Mouse (Mus musculus): Measurements from ENCODE around the gene Cntrob. TPM values are rescaled to one million over a fixed set of nuclear protein-coding genes. Genes with fewer than 3 reads are reported as not detected.

Gene Cntrob
- polyA plus RNA-seq, 1 experiment = 8.4 TPM

DNA sequence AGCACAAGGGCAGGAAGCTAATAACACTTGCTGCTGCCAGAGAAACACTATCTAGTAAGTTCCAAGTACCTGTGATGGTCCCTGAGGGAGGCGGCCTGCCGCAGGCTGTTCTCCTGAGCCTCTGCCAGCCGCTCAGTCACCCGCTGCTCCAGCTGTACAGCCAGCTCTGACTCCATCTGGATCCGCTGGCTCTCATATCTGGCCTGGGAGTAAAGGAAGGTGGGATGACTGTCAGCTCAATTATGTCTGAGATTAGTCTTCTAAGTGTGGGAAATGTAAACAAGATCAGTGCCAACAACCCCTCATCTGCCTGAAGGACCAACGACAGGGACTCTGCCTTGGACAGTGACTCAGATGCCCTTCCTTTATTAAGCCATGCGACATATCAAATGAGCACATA lies 12.3 kb downstream of the Cntrob start:
- DNase-seq (ENCODE audit: low read depth, low spot score) = no peak
- WGBS = 73% methylated on average over 7 of the region's 7 CpGs

DNA sequence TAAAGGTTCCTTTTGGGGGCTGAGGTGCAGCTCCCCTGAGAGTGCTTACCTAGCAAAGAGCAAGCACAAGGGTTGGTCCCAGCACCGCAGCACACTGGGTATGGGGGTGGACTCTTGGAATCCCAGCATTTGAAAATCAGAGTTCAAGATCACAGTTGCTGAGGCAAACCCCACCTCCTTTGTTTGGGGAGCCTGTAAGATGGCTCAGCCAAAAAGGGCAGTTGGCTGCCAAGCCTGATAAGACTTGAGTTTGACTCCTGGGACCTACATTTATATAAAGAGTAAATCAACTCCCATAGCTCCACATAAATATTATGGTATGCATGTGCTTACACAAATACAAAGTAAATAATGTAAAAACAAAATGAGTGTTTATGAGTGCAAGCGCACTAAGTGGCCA lies 17.5 kb downstream of the Cntrob start:
- DNase-seq (ENCODE audit: low read depth, low spot score) = no peak
- 95% methylated on average over 2 of the region's 2 CpGs for WGBS

DNA sequence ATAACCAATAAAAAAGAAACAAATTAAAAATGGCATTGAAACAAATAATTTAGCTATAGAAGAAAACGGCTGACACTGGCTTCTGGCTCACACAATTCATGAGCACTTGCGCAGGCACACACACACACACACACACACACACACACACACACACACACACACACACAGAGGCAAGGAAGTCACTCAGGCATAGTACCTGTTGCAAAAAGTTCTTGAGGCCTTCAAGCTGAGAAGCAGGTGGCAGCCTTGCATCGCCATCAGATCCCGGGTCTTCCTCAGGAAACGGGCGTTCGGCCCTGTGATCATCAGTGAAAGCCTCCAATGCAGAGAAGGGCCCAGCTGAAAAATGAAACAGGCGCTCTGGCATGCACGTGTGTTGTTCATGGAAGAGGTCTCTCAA lies 18.3 kb downstream of the Cntrob start:
- DNase-seq (ENCODE audit: low read depth, low spot score) = no peak
- 86% methylated on average over 9 of the region's 9 CpGs for WGBS

DNA sequence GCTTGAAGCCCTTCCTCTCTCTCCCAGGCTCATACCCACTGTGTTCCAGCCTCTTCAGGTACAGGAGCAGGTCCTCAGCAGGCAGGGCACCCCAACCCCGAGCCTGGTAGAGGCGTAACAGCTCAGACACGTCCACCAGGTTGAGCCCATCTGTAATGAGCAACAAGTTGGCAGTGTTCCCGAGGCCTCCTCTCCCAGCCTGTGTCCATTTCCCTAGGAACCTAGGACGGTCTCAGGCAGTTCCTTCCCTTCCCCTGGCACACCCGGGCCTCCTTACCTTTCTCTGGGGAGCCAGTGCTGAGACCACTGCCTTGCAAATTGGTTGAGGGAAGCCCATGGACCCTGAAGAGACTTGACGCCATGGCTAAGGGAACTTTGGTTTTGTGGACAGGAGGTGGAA lies 20.8 kb downstream of the Cntrob start:
- 77% methylated on average over 7 of the region's 7 CpGs for WGBS
- no peak for DNase-seq (ENCODE audit: low read depth, low spot score)

DNA sequence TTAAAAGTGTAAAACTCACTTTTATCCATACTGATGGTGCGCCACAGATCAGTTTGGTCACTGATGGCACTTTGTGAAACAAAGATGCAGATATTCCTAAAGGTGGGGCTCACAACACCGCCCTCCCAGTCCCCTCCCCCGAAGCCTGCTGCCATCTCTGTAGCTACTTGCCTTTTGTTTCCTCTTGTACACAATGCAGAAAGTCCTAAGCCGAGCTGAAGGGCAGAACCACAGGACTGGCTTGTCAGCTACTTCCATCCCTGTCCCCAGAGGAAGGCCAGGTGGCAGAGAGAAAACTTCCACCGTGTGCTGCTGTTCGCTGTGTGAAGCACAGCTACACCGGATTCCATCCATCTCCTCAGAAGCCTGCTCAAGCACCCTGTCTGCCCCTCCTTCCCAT lies 25.3 kb downstream of the Cntrob start:
- DNase-seq (ENCODE audit: low read depth, low spot score) = no peak
- WGBS = 81% methylated on average over 7 of the region's 7 CpGs

DNA sequence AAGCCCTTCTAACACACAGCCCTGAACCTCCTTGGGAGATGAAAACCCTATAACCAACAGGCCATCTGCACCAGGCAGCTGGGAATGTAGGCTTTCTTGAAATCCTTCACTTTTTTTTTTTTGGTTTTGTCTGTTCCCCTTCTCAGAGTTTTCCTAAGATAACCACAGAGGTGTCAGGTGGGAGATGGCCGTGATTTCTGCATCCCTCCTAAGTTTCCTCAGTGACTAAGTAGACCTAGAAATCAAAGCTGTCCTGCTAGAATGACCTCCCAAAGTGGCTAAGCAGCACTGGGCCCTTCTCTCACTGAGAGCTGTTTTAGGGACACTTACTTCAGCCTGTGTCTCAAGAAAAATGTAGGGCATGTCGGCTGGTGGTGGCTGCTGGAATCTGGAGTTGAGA lies 25.8 kb downstream of the Cntrob start:
- no peak for DNase-seq (ENCODE audit: low read depth, low spot score)

DNA sequence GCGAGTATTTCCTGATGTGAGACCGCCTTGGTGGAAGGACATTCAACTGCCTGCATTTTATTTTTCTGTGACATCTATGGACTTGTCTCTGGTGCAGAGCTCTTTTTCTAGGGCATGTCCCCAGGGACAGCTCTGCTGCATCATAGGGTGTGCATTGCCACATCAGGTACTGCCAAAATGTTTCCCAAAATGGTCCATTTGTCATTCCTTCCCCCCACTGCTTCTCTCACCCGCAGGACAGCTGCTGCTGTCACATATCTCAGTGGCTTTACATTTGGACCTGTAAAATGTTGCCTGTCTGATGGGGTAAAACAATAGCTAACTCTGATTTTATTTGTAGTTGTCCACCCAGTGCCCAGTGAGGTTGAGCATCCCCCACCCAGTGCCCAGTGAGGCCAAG lies 28.3 kb downstream of the Cntrob start:
- 88% methylated on average over 3 of the region's 3 CpGs for WGBS
- no peak for DNase-seq (ENCODE audit: low read depth, low spot score)

More for the DNA sequence above, 25.8 kb downstream of the Cntrob start:
- 95% methylated on average over 2 of the region's 2 CpGs for WGBS

DNA sequence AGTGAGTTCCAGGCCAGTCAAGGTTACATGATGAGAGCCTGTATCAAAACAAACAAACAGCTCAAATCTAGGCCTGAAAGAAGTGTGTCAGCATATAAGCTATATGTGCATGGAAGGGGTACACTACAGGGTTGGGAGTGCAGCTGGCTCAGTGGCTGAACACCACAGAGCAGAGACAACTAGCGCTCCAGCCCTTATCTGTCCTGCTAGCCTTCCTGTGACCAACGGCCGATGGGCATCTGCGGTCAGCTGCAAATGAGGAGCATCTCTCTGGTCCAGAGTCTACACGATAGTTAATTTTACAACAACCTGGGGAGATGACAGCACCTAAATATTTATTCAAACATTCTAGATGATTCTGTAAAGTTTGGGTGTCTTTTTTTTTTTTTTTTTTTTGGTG lies 32.5 kb downstream of the Cntrob start:
- WGBS = 93% methylated on average over 5 of the region's 5 CpGs
- DNase-seq (ENCODE audit: low read depth, low spot score) = no peak

DNA sequence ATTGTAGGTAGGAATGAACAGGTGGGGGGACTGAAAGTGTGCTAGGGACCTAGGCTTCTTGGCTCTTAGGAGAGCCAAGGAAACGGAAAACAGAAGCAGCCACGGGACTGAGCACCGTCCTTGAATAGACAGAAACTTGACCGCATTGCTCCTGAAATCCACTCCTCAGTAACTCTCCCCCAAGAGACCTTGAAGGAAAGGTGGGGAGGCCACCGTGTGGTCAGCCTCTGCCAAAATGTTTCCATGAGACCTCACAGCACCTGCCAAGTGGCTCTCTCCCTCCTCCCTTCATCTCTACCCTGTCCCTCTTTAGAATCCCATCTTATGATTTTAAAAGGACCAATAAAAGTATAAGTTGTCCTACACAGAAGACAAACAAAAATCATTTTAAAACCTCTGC lies 46.3 kb downstream of the Cntrob start:
- 70% methylated on average over 5 of the region's 5 CpGs for WGBS
- no peak for DNase-seq (ENCODE audit: low read depth, low spot score)

DNA sequence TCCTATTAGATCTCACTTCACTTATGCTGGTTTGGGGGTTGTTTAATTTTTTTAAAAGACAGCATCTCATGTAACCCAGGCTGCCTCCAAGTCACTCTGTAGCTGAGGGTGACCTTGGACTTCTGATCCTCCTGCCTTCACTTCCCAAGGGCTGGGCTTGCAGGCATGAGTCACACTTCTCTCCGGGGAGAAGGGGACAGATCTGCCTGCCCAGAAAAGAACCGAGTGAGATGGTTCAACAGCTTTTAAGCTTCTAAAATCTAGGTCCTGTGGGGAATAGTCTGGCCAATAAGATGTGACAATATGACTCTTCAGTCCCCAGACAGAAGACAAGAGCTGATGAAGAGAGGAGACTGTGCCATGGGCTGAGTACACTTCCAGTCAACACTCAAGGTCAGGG lies 47.5 kb downstream of the Cntrob start:
- DNase-seq (ENCODE audit: low read depth, low spot score) = no peak
- WGBS = 7% methylated on average over 2 of the region's 2 CpGs

DNA sequence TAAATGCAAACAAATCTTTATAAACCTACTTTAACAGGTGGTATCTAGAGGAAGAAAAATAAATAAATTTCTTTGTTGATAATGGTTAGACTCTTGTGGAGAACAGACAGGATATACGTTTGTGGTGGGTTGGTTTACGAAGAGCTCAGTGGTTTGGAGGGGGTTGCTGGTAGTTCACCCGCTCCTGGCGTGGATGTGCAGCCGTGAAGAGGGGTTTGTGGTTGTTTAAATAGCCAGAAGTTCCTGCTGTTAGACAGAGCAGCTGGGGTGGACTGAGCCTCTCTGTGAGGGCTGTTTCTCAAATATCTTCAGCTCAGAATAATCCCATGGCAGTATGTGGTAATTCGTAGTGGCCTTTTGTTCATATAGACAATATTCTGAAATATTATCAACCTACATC lies 47.9 kb downstream of the Cntrob start:
- DNase-seq (ENCODE audit: low read depth, low spot score) = no peak
- WGBS = 58% methylated on average over 6 of the region's 6 CpGs

DNA sequence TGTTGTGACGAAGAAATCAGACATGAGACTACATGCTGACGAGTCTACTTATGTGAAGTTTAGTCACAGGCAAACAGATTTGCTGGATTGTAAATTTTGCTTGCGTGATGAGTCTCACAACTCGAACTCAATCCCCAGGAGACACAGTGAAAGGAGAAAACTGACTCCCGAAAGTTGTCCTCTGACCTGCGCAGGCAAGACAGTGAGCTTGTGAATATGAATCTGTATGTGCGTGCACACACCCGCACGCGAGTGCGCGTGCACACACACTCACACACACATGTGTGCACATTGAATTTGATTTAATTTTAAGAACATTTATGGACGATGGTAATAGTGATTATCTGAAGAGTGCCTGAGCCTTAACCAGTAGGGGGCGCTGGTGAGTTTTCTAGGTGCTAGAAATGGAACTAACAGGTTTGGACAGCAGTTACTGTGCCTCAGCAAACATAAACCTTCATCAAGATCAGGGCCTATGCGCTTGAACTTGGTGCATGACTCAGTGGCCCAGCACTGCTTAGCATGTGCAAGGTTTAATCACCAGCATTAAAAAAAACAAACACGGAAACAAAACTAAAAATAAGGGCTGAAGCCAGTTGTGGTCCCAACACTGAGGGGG lies 51.3 kb downstream of the Cntrob start:
- peak; percentile 64 for DNase-seq (ENCODE audit: low read depth, low spot score)
- 38% methylated on average over 16 of the region's 16 CpGs for WGBS

DNA sequence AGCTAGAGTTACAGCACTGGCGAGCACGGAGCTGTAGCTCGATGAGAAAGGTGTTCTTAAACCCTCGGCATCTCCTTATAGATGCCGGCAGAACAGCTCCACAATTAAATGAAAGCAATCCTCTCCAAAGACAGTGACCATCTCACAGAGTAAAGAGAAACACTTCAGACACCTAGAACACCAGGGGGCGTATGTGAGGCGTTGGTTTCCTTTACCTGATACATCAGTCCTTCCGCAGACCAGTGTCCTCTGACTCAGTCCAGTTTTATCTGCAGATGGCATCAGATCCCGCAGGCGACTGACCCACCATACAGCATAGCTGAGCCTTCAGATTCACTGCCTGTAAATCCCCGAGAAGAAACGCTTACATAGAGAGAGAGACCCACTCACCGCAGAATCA lies 54.0 kb downstream of the Cntrob start:
- 10% methylated on average over 13 of the region's 13 CpGs for WGBS
- peak; percentile 60 for DNase-seq (ENCODE audit: low read depth, low spot score)

DNA sequence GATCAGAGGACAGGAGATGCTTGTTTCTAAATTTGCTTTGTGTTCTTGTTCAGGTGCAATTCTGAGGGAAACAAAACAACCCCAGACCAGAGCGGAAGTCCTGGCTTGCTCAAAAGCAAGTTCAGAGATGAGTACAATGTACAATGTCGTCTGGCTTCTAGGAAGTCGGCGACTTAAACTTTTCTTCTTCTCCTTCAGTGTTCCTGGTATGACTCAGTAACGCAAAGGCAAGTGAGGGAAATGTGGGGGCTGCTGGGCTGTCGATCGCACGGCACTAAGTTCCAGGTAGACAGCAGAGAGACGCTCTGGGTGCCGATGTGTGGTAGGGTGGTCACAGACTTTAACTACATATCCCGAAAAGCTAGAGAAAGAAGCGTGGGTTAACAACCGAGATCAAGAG lies 55.5 kb downstream of the Cntrob start:
- 67% methylated on average over 13 of the region's 13 CpGs for WGBS
- no peak for DNase-seq (ENCODE audit: low read depth, low spot score)

DNA sequence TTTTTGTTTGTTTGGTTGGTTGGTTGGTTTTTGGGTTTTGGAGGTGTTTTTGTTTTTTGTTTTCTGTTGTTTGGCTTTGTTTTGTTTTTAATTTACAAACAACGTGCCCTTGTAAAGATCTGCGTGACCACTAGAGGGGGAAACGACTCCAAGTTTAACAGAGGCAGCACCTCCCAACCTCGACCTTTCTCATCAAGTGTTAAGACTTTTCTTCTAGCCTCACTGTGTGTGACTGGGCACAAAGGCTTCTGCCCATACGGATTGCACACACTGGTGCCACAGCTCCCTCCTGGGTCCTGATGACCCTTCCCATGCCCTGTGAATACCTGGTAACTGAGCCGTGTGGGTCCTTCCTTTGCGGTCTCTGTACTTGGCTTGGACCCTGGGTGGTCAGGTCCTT lies 56.2 kb downstream of the Cntrob start:
- WGBS = 25% methylated on average over 7 of the region's 7 CpGs
- no peak for DNase-seq (ENCODE audit: low read depth, low spot score)

DNA sequence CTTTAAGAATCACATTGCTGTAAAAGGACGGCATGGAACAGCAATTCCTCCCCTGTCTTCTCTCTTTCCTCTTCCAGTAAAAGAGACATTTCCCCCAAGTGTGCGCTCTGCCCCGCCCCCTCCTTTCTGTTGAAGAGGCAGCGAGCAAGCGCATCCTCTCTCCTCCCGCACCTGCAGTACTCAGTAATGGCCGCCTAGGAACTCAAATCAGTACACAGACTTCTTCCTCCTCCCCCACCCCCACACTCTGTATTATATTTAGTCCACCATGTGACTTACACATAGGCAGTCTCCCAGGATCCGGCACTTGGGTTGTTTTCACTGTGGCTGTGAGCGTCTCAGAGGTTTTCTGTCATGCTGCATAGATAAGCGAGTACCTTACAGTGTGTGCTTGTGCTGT lies 57.3 kb downstream of the Cntrob start:
- no peak for DNase-seq (ENCODE audit: low read depth, low spot score)
- 14% methylated on average over 10 of the region's 10 CpGs for WGBS

DNA sequence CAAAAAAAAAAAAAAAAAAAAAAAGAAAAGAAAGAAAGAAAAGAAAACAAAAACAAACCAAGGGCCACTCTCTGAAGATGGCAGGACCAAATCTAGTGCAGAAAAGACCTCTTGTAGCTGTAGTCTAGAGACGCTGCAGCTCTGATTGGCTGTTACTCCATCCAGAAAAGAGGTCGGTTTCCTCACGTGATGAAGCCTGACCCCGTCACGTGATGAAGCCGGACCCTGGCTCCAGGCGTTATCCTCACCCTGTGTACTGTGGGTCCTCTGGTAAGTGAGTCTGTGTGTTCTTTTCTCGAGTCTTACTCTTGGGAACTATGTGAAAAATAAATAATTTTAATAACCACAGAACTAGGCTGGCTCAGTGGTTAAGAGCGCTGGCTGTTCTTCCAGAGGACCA lies 58.2 kb downstream of the Cntrob start:
- no peak for DNase-seq (ENCODE audit: low read depth, low spot score)
- 62% methylated on average over 9 of the region's 9 CpGs for WGBS

DNA sequence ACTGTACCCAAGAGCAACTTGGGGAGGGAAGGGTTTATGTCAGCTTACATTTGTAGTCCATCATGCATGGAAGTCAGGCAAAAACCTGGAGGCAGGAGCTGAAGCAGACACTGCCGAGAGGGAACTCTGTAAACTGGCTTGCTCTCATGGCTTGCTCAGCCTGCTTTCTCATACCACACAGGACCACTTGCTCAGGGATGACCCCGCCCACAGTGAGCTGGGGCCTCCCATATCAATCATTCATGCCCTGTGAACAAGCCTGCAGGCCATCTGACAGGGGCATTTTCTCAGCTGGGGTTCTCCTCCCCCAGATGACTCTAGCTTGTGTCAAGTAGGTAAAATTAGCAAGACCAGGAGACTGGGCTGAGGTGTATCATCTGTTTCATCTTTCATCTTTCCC lies 59.3 kb downstream of the Cntrob start:
- no peak for DNase-seq (ENCODE audit: low read depth, low spot score)
- WGBS = 55% methylated on average over 2 of the region's 2 CpGs

DNA sequence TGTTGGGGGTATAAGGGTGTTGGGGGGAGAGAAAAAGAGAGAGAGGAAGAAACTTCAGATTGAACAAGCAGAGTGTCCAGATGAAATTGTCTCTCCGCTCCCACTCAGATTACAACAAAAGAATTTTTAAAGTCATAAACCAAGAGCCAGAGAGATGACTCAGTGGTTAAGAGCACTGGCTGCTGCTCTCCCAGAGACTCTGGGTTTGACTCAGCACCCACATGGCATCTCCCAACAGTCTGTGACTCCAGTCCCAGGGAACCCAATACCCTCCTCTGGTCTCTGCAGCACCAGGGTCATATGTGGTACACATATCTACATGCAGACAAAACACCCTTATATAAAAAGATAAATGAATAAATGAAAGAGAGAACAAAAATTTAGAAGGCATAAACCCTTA lies 63.5 kb downstream of the Cntrob start:
- DNase-seq (ENCODE audit: low read depth, low spot score) = no peak

DNA sequence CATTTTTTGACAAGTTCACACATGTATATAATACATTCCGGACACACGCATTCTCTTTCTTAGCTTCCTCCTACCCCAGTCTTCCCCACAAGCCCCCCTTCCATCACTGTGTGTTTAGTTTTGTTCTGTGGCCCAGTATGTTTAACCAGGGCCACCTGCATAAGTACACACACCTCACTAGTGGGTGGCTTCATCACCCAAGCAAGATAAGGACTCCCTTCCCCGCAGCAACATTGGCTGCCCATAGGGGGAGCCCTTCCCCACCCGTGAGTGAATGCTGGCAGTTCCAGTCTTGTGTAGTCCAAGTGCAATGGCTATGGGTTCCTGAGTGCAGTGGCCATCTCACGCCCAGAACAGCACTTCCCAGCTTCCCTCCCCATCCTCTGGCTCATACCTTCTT lies 65.3 kb downstream of the Cntrob start:
- DNase-seq (ENCODE audit: low read depth, low spot score) = no peak
- WGBS = 56% methylated on average over 5 of the region's 5 CpGs

More for the DNA sequence above, 63.5 kb downstream of the Cntrob start:
- 52% methylated on average over 1 of the region's 1 CpGs for WGBS

DNA sequence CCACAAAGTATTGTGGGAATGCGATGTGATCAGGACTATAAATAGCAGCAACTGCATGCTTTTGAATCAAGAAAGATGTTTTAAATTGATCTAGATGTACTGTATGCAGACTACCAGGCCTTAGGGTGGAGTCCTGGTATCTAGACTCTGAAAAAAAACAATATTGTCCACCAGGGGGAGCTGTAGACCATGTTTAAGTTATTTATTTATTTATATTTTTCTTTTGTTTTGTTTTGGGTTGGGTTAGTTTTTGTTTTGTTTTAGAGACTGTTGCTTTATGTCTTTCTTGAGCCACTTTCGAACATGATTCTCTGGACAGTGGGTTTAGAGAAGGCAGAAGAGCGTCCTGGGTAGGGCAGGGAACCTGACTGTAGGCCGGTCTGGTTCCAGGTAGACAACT lies 65.8 kb downstream of the Cntrob start:
- 47% methylated on average over 4 of the region's 4 CpGs for WGBS
- DNase-seq (ENCODE audit: low read depth, low spot score) = no peak

DNA sequence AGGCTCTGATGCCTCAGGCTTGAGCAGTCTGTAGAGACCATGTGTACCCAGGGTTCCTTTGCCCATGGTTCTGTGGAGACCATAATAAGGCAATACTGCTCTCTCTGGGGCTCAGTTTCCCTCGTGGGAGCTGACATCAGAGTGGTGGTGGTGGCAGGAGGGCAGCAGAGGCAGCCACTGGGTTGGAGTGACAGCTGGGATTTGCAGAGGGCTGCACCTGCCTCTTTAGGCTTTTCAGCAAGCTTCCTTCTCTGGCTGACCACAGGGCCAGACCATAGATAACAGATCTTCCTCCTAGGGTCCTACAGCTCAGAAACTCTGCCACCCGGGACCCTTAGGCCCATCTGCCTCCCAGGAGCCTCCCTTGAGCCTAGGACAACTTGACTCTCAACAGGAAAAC lies 66.5 kb downstream of the Cntrob start:
- no peak for DNase-seq (ENCODE audit: low read depth, low spot score)
- WGBS = 73% methylated on average over 2 of the region's 2 CpGs

Measured in large intestine, adult 2 months (tissue).